Mouse (Mus musculus) hindbrain, embryonic 11.5 days (tissue): ENCODE measurements at regions not wholly inside any gene's neighbourhood (a gene's known extent, or its start where the extent isn't known, plus 50 kb on each side); places are given as distances from the start of the nearest gene placed in this dataset.

Experiments used
- ATAC-seq: fragments of 200-750 bp; cut with Nextera tagmentation; 2 replicates; pipeline ENCODE4 v1.8.0; 2017; ENCODE audit warnings: mild to moderate bottlenecking, moderate TSS enrichment, moderate library complexity; ENCODE audit not compliant: low FRiP score
- DNase-seq: peaks from one replicate; pipeline ENCODE4 v3.0.0-alpha.2; 2015; ENCODE audit warnings: low spot score
- H3K27ac ChIP-seq: fragments of 300-500 bp; sonication (generic); 2 replicates; pipeline ENCODE4 v1.5.1; 2014; ENCODE audit warnings: mild to moderate bottlenecking, low read depth, low read length
- H3K27me3 ChIP-seq: fragments of 300-500 bp; sonication (generic); 2 replicates; pipeline ENCODE4 v1.6.1; 2014; ENCODE audit warnings: mild to moderate bottlenecking, low read length, moderate library complexity, mixed read lengths; ENCODE audit not compliant: control insufficient read depth, insufficient read depth
- H3K36me3 ChIP-seq: fragments of 300-500 bp; sonication (generic); 2 replicates; pipeline ENCODE4 v1.6.1; 2014; ENCODE audit warnings: mild to moderate bottlenecking, low read length, moderate library complexity, mixed read lengths; ENCODE audit not compliant: control insufficient read depth, insufficient read depth
- H3K4me1 ChIP-seq: fragments of 300-500 bp; sonication (generic); replicated peaks from 2 replicates; pipeline ENCODE4 v1.6.1; 2014; ENCODE audit warnings: low read length, mixed read lengths; ENCODE audit not compliant: control insufficient read depth, insufficient read depth
- H3K4me2 ChIP-seq: fragments of 300-500 bp; sonication (generic); replicated peaks from 2 replicates; pipeline ENCODE4 v1.6.1; 2014; ENCODE audit warnings: mild to moderate bottlenecking, low read depth, low read length
- H3K4me3 ChIP-seq: fragments of 300-500 bp; sonication (generic); 2 replicates; pipeline ENCODE4 v1.5.1; 2014; ENCODE audit warnings: low read depth, low read length
- H3K9ac ChIP-seq: fragments of 300-500 bp; sonication (generic); 2 replicates; pipeline ENCODE4 v1.6.1; 2014; ENCODE audit warnings: low read depth, low read length
- H3K9me3 ChIP-seq: fragments of 300-500 bp; sonication (generic); 2 replicates; pipeline ENCODE4 v1.6.1; 2016; ENCODE audit warnings: low read length; ENCODE audit not compliant: control insufficient read depth
- WGBS: fragments of 180-500 bp; shearing (Covaris S2); extraction: QIAGEN DNeasy Blood & Tissue Kit; methylation state at CpG from one replicate; pipeline ENCODE4 v1.1.7; 2014; 5-methylcytosine and 5-hydroxymethylcytosine counted together

DNA sequence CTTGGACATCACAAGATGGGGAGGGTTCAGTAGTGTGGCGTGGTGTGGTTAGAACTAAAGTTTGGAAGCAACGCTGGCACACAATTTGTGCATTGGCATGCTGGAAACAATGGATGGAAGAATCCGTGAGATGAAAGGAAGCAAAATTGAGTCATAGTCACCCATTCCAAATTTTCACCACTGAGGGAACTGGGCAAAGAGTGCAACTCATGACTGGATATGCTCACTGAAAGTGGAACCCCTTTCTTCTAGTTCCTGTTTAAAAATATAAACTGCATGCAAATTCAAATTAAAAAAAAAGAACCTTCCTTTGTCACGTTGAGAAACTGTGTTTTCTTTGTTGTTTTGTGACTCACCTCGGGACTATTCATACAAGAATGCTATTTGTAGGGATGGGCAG, 269.5 kb upstream of the Kcnj16 start:
- Histone ChIP-seq H3K36me3 (no peaks in the 10 kb centered on the region), H3K4me2 (no peak overlapping the region), H3K4me3 (no peak overlapping the region), H3K4me1 (no peaks in the 10 kb centered on the region), H3K9ac (no peak overlapping the region), H3K27ac (no peak overlapping the region), H3K9me3 (no peaks in the 10 kb centered on the region), H3K27me3 (no peaks in the 10 kb centered on the region)
- 82% methylated on average over 5 of the region's 5 CpGs for WGBS
- no peak for ATAC-seq
- no peak for DNase-seq

DNA sequence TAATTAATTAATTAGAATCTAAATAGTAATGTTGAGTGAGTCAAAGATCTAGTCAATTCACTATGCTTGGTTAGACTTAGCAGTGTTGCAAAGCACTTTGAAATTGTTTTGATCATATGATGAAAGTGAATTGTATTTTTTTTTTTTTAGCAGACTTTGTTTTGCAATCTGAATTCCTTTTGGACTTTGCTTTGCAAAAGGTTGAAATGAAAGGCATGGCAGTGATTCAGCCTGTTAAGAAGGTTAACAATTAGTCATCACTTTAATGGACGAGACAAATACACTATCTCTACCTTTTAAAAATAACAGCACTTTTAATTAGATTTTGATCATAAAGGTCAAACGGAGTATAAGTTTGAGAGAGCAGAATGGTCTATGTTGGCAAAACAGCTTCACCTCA, 266.9 kb upstream of the Kcnj16 start:
- Histone ChIP-seq H3K4me2 (no peak overlapping the region), H3K9me3 (no peaks in the 10 kb centered on the region), H3K4me1 (no peaks in the 10 kb centered on the region), H3K27ac (no peak overlapping the region), H3K36me3 (no peaks in the 10 kb centered on the region), H3K9ac (no peak overlapping the region), H3K4me3 (no peak overlapping the region), H3K27me3 (no peaks in the 10 kb centered on the region)
- ATAC-seq: no peak
- WGBS: 86% methylated on average over 2 of the region's 2 CpGs
- DNase-seq: no peak

DNA sequence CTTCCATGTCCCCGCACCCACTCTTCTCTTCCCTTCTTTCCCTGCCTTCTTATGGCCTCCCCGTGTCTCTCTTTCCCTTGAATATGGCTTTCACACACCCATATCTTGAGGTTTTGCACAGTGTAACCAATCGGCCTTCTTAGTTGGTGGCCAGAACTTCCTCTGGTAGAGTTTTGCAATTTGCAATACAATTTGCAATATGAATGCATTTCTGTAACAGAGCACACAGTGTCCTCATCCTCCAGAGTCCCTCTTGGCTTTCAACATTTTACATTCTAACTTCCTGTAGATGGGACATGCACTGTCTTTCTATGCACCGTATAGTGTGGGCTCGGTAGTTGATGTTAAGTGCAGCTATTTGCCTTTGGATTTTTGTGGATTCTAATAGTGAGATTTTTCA, 265.7 kb upstream of the Kcnj16 start:
- ATAC-seq (no peak), DNase-seq (no peak)
- Histone ChIP-seq H3K4me2 (no peak overlapping the region), H3K4me3 (no peak overlapping the region), H3K27ac (no peak overlapping the region), H3K27me3 (no peaks in the 10 kb centered on the region), H3K9me3 (no peaks in the 10 kb centered on the region), H3K36me3 (no peaks in the 10 kb centered on the region), H3K9ac (no peak overlapping the region), H3K4me1 (no peaks in the 10 kb centered on the region)
- WGBS: 92% methylated on average over 5 of the region's 5 CpGs

DNA sequence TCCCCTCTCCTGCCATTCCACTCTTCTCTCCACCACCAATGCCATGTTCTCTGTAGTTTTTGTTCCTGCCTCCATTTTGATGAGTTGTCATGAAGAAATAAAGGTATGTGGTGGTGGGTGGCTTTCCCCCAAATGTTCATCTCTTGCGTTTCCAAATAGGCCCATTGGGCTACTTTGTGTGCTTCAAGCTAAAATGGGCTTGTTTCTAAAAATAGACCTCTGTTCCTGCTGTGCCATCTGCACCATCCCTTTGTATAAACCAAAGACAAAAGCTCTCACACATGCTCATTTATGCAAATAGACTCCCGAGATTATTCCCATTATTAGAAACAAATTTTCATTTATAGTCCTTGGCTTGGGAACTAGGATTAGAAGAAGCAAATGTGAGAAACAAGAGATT, 264.3 kb upstream of the Kcnj16 start:
- DNase-seq (no peak), ATAC-seq (no peak)
- no peaks in the 10 kb centered on the region for H3K36me3 ChIP-seq
- H3K27ac ChIP-seq: no peak overlapping the region
- no peak overlapping the region for H3K4me3 ChIP-seq
- H3K27me3 ChIP-seq: no peaks in the 10 kb centered on the region
- no peaks in the 10 kb centered on the region for H3K4me1 ChIP-seq
- 85% methylated on average over 2 of the region's 2 CpGs for WGBS
- no peak overlapping the region for H3K9ac ChIP-seq
- H3K4me2 ChIP-seq: no peak overlapping the region
- H3K9me3 ChIP-seq: no peaks in the 10 kb centered on the region

DNA sequence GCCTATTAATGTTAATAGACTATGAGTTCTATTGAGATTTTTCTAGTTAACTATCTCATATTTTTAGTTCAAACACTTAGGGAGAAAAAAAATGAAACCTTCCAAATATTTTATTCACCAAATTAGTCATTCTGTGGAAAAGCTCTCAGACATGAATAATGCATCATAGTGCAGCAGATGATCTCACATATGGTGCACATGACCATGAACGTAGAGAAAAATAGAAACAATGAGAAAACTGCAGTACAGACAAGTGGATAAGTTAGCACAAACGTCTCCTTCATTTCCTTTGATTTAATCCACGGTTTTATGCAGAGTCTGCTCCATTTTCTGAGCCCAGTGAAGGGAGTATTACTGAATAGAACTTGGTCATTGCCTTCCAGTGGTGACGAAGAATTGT, 260.5 kb upstream of the Kcnj16 start:
- DNase-seq: no peak
- Histone ChIP-seq H3K27ac (no peak overlapping the region), H3K9me3 (no peaks in the 10 kb centered on the region), H3K4me1 (no peaks in the 10 kb centered on the region), H3K4me3 (no peak overlapping the region), H3K9ac (no peak overlapping the region), H3K36me3 (no peaks in the 10 kb centered on the region), H3K27me3 (no peaks in the 10 kb centered on the region), H3K4me2 (no peak overlapping the region)
- ATAC-seq: no peak
- 82% methylated on average over 4 of the region's 4 CpGs for WGBS

DNA sequence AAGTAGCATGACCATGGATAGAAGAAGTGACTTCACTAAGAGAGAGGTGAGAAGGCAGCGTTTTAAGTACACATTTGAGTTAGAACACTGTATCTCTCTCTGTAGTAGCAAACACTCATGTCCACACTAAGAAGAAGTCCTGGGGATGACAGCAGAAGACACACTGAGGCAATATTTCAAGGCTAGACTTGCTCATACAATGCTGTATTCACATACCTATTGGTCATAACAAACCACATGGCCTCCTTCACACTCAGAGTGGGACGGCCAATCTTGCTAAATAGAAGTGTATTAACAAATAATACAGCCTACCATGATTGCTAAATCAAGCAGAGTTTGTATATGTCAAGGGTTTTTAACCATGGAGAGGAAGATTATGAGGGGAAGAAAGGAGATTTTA, 252.5 kb upstream of the Kcnj16 start:
- Histone ChIP-seq H3K27me3 (no peaks in the 10 kb centered on the region), H3K9ac (no peak overlapping the region), H3K4me2 (no peak overlapping the region), H3K4me1 (no peaks in the 10 kb centered on the region), H3K9me3 (no peaks in the 10 kb centered on the region), H3K36me3 (no peaks in the 10 kb centered on the region), H3K27ac (no peak overlapping the region), H3K4me3 (no peak overlapping the region)
- no peak for ATAC-seq
- DNase-seq: no peak
- 86% methylated on average over 2 of the region's 2 CpGs for WGBS

DNA sequence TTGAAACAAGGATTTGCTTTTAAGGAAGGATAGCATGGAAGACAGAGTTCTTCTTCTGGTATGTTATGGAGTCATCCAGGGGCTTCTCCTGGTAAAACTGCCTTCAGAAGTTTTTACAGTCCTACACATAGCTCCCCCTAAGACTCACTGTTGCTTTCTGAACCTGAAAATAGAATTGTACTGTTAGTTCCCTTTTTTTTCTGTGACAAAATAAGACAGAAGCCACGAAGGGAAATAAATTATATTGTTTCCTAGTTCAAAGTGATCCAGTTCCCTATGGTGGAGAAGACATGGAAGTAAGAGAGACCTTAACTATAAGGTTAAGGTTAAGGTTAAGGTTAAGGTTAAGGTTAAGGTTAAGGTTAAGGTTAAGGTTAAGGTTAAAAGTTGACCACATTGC, 251.5 kb upstream of the Kcnj16 start:
- Histone ChIP-seq H3K4me2 (no peak overlapping the region), H3K4me3 (no peak overlapping the region), H3K36me3 (no peaks in the 10 kb centered on the region), H3K27ac (no peak overlapping the region), H3K4me1 (no peaks in the 10 kb centered on the region), H3K27me3 (no peaks in the 10 kb centered on the region), H3K9ac (no peak overlapping the region), H3K9me3 (no peaks in the 10 kb centered on the region)
- ATAC-seq (no peak), DNase-seq (no peak)
- WGBS: 72% methylated on average over 1 of the region's 1 CpGs

DNA sequence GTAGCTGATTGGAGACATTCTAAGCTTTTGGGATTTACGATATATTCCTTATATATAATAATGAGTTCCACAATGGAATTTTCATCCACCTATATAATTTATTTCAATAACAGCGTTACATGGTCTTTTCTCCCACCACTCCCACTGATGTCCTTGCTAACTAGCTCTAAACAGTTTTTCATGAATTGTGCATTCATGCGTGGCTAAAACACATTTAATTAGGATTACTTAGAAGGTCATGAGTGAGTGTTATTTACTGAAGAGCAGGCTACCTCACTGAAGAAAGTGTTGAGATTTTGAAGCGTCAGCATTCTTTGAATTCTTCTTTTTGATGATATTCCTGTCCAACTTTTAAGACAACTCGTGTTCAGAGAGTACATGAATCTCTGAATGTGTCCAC, 245.1 kb upstream of the Kcnj16 start:
- ATAC-seq (no peak), DNase-seq (no peak)
- H3K4me2 ChIP-seq: no peak overlapping the region
- no peak overlapping the region for H3K27ac ChIP-seq
- H3K36me3 ChIP-seq: no peaks in the 10 kb centered on the region
- no peaks in the 10 kb centered on the region for H3K4me1 ChIP-seq
- H3K9ac ChIP-seq: no peak overlapping the region
- H3K27me3 ChIP-seq: no peaks in the 10 kb centered on the region
- no peaks in the 10 kb centered on the region for H3K9me3 ChIP-seq
- 89% methylated on average over 5 of the region's 5 CpGs for WGBS
- H3K4me3 ChIP-seq: no peak overlapping the region

DNA sequence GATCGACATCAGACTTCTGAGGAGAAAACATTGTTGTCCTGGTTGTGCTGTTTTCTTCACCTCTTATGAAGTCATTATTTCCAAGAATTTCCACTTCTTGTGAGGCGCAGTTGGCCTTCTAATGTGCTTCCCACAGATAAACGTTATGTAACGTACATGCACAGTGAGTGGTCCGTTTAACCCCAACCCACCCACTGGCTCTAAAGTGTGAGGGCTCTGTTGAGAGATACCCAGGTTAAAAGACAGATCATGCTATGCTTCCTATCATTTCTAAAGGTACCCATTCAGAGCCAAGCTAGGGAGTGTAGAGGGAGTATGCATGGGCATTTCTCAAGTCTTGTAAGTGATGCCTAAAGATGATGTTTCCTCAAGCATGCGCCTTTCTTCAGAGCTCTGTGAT, 243.9 kb upstream of the Kcnj16 start:
- WGBS: 88% methylated on average over 6 of the region's 6 CpGs
- no peaks in the 10 kb centered on the region for H3K9me3 ChIP-seq
- H3K4me2 ChIP-seq: no peak overlapping the region
- ATAC-seq (no peak), DNase-seq (no peak)
- H3K9ac ChIP-seq: no peak overlapping the region
- H3K4me3 ChIP-seq: no peak overlapping the region
- no peaks in the 10 kb centered on the region for H3K4me1 ChIP-seq
- no peaks in the 10 kb centered on the region for H3K36me3 ChIP-seq
- no peaks in the 10 kb centered on the region for H3K27me3 ChIP-seq
- H3K27ac ChIP-seq: no peak overlapping the region
